Mouse (Mus musculus) lung, adult 18-20 months (tissue): Measurements from ENCODE around the gene Med28.

Experiments
- DNase-seq, 2 experiments: peaks; one replicate each; pipeline ENCODE4 v3.0.0; 2022; ENCODE audit warnings: mixed read lengths in 2 of 2

Med28 gene

DNA sequence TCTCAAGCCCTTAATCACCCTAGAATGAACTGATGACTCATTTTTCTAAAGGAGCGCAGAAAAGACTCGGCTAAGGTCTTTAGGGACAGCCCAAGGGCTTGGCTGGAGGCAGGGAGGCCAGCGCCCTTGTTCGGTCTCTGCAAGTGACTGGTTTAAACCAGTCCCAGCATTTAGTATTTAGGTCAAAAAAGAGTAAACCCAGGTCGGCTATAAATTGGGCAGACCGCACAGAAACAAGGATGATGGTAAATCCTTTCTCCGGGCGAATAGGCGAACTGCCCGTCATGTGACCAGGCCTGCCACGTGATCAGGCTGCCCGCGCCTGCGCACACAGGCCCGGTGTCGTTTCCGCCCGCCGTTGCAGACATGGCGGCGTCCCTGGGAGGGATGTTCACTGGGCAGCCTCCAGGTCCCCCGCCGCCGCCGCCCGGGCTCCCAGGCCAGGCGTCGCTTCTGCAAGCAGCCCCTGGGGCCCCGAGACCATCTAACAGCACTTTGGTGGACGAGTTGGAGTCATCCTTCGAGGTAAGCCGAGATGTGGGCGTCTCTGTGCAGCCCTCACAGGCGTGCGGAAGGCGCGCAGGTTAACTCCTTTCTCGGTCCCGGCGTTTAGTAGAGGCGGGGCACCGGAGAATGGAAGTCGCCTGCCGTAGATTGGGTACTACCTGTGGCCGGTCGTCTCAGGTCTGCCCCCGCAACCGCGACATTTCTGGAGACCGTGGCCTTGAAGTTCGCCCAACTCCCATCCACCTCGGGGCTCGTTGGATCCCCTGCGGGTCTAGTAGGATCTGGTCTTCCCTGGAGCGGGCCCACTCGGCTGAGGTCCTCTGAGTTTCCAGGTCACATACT lies at the start of gene Med28:
TSS of gene Med28 (plus strand) at position 270 of the 849 bp plus-strand sequence.
- DNase-seq = peak; percentile 92 to 95

DNA sequence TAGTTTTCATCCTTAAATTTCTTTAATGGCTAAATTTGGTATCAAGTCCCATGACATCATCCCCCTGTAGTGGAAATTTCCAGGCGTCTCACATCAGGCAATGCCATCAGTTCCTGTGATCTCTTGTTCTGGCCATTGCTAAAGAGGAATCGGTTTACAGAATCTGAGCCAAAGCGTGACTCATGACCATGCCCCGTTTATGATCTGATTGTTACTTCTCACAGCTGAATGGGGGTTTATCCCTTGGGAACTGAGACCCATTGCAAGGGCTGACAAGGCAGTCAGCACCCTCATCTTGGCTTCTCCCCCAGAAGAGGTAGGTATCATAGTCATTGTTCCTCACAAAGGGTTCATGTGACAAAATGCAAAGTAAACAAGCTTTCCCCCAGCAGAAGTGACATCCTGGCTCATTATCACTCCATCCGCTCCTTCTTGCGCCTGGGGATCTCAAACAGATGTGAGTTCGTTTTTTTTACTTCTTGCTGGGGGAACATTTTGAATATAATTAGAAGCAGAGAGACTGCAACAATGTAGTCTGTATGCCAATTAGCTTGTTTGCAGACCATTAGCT lies 47.1 kb upstream of the Med28 start:
- DNase-seq = peak; percentile 29 to 59

GRCm38 (mm10) chr5:45473521-45473920 lies 46.5 kb upstream of the Med28 start:
- DNase-seq = no peak

- DNase-seq = peak in 1 of 2 experiments; percentile 54
Observed at GRCm38 (mm10) chr5:45474215-45474614, 45.8 kb upstream of the Med28 start.

DNA sequence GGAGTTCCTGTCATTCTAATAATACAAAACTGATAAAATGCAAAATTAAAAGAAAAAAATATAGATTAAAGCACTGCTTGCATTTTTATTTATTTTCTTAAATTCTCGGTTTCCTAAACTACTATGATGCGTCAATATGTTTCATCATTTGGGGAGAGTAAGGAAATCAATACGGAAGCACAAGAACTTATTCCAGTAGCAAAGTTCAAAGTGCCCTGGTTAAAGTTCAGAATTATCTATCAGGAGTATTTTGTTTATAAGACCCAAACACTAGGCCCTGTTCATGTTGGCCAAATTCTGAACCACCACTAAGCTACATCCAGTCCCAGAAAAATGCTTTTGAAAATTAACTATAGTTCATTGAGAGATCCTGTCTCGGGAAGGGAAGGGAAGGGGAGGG lies 45.3 kb upstream of the Med28 start:
- DNase-seq = no peak

- DNase-seq = no peak
Observed at GRCm38 (mm10) chr5:45475771-45476170, 44.3 kb upstream of the Med28 start.

- no peak for DNase-seq
Observed at GRCm38 (mm10) chr5:45476288-45476687, 43.7 kb upstream of the Med28 start.

DNA sequence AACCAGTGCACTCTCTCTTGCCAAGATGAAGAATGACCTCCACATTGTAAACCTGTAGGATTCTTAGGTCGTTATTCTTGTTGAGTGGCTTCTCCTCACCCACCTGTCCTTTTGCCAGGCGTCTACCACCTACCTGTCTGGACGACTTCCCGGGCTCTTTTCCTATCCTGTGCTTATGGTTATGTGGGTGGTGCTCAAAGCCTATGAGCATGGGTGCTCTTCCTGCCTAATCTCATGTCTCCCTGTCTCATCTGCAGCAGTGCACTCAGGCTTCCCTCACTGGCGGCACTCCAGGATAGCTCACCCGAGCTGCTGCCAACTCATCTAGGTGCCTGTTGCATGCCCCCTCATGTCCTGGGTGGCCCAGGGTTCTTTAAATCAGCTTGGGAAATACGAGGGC lies 42.4 kb upstream of the Med28 start:
- DNase-seq = no peak

DNA sequence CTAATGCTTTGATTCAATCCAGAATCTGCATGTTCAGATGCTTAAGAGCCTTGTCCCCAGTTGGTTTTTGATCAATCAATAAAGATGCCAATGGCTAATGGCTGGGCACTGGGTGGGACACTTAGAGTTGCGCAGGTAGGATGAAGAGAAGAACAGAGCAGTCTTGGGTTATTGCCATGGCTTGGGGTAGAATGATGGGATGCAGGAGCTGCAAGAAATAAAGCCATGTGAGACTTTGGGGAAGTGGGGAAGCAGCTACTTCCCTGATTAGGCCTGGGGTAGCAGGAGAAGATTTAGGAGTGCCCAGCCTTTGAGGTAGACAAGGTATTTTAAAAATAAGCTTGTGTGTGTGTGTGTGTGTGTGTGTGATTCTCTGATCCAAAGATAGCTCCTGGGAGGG lies 40.0 kb upstream of the Med28 start:
- no peak for DNase-seq

DNA sequence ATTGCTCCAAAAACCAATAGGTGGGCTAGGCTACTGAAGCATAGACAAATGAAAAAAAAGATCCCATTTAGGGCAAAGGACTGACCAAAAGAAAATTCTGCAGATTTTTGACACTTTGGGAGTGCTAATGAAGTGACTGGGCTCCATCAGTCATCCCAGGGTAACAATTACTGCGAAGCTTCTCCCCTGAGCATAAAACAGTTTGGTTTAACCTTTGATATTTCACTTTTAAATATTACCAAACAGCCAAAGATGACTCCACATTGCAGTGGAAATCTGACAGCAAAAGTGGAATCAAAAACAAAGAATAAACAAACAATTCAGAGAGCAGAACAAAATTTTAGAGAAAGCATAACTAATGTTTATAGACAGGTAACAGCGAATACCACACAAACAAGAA lies 38.9 kb upstream of the Med28 start:
- DNase-seq = no peak

GRCm38 (mm10) chr5:45482607-45483006 lies 37.4 kb upstream of the Med28 start:
- DNase-seq = no peak

- no peak for DNase-seq
Observed at GRCm38 (mm10) chr5:45483654-45484053, 36.4 kb upstream of the Med28 start.

- no peak for DNase-seq
Observed at GRCm38 (mm10) chr5:45491776-45492175, 28.3 kb upstream of the Med28 start.

DNA sequence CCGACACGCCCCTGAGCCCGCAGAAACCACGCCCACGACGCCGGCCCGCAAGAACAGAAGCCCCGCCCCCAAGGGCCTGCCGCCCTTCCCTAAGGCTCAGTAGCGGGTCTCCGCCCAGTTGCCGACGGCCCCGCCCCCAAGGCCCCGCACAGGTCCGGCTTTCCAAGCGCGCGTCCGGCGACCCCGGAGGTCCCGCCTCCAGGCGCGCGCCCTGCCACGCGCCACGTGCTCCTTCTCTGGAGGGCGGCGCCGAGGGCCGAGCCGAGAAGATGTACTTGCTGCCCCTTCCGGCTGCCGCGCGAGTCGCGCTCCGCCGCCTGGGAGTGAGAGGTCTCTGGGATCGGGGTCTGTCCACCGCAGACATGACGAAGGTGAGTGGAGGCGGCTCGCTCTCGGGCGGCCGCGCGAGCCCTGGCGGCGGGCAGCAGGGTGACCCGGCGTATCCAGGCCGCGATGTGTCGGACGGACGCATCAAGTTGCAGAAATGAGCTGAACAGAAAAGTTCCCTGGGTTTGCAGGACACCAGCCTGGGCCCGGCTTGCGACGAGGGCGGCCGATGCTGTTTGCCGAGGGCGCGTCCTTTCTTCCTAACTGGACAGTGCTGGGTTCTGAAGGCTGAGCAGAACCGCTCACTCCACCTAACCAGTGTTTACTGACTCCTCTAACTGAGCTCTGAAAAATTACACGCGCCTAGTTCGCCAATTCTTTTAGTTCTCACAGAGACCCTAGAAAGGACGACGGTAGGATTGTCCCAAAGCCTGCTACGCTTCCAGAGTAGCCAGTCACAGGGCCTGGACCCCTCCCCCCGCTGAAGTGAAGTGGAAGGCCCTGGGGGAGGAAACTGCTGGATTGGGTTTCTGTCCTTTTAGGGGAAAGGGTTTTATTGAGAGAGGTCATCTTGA lies 26.6 kb upstream of the Med28 start, which contains the start of gene Lap3:
TSS of gene Lap3 (plus strand) at position 184 of the 902 bp plus-strand sequence.
- DNase-seq = peak; percentile 99

GRCm38 (mm10) chr5:45494093-45494755 lies 25.8 kb upstream of the Med28 start:
- DNase-seq = peak; percentile 10 to 29

DNA sequence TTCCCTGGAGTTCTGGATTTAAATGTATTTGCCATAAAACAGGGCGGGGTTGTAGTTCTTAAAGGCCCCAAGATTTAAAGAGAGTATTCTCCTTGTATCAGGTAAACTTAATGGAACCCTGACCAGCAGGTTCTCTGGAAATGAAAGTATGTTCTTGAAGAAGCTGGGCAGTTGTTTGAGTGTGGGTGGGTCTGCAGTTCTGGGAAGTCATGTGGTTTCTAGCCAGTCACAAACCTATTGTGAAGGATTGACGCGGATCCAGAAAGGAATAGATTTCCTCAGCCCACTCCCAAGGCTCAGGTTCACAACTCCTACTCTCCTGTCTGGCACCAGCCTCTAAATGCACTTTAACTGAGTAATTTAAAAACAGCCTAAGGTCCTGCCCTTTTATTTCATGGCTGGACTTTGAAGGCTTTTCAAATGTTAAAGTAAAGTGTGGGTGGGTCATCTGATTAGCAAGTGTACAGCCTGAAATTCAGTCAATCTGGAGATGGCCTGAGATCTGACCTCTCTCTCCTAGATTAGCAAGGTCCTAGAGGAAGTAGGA lies 24.5 kb upstream of the Med28 start:
- DNase-seq = peak; percentile 44 to 63

GRCm38 (mm10) chr5:45496042-45496441 lies 24.0 kb upstream of the Med28 start:
- DNase-seq = no peak

GRCm38 (mm10) chr5:45496479-45496878 lies 23.6 kb upstream of the Med28 start:
- no peak for DNase-seq

DNA sequence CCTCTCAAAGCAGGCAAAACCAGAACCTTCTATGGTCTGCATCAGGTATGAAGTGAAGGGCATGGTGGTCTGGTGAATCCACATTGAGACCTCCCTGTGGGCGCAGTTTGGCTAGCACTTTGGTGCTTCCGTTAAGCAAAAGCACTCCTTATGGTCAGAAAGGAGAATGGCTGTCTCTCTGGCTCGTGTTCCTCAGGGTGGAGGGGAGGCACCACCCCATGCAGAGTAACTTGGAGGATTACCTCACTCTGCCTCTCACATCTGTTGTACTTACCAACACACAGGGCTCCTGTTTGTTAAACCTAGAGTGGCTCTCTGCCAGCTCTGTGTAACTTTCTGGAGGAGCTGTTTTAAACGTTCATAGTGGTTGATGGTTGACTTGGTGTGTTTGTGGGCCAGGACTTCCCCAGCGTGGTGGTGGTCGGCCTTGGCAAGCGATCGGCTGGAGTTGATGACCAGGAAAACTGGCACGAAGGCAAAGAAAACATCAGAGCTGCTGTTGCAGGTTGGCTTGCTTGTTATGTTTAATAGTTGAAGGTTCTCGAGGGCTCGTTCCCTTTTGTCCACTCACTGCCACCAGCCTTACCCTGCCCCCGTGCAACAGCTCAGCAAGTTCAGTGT lies 23.0 kb upstream of the Med28 start:
- DNase-seq = peak in 1 of 2 experiments; percentile 15

DNA sequence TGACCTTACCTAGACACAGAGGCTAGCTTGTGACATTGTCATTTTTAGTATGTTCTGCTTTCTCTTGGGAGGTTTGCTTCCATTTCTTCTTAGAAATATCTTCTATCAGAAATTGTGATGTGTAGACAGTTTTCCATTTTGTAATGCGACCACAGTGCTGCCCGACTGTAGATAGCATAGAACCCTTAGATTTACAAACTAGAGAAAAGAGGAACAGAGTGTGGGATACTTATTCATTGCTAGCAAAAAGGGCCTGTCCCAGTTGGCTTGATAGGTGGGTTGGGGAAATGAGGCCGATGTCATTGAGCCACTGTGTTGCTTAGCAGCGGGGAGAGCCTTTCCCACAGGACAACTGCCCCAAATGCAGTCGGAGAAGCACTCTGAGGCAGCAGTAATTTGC lies 22.5 kb upstream of the Med28 start:
- DNase-seq = no peak

DNA sequence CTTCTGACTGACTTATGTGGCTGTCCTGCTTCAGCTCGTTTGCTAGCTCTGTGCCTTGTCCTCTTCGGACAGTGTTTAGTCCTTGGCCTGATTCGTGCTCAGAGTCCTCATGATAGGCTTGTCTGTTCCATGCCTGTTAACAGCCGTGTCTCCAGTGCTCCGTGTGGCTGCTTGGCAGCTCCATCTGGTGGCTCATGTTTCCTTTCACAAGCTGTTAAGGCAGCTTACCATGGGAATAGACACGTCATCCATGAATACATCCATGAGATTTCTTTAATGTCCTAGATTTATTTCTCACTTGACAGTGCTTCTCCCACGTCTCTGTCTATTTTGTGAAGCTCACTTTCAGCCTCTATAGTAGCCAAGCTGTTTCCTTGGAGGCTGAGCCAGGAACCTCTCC lies 10.0 kb upstream of the Med28 start:
- DNase-seq = no peak

DNA sequence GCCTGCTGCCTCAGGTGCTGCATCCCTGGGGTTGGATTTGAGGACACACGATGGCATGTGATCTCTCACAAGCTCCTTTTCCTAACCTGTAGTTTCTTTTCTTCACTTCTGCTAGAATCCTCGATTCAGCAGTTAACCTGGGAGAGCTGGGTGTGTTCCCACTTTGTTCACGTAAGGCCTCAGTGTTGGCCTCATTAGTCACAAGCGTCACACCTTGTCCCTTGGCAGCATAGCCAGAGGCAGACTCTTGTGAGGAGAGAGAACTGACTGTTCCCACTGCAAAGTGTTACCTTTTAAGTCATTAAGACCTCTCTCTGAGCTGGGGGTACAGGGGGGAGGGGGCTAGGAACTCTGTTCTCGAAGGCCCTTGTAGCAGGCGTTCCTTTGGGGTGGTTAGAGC lies 7.1 kb upstream of the Med28 start:
- DNase-seq = no peak
